Mouse (Mus musculus) G1E (cell line): ENCODE measurements around the gene Nat8. TPM values are rescaled to one million over a fixed set of nuclear protein-coding genes. Genes with fewer than 3 reads are reported as not detected.
"Not testable (repeated sequence)": the region's sequence is repeated elsewhere in the genome, so short reads cannot be mapped to it uniquely, and the experiment has no call there.

Experiments
- ATAC-seq: 2 replicates; pipeline ENCODE4 v1.8.0; 2016; ENCODE audit warnings: mild to moderate bottlenecking; ENCODE audit not compliant: insufficient number of reproducible peaks, poor library complexity, low FRiP score, severe bottlenecking; ENCODE audit errors: extremely low read depth
- DNase-seq: peaks from one replicate; pipeline ENCODE4 v3.0.0; 2012; ENCODE audit warnings: low spot score
- H3K27me3 ChIP-seq: 2 replicates; pipeline ENCODE4 v1.6.1; 2012; ENCODE audit warnings: mild to moderate bottlenecking, low read length, inconsistent platforms; ENCODE audit not compliant: insufficient read depth
- H3K36me3 ChIP-seq: replicated peaks from 2 replicates; pipeline ENCODE3; 2012; ENCODE audit warnings: mild to moderate bottlenecking, inconsistent platforms
- H3K4me1 ChIP-seq: 2 replicates; pipeline ENCODE4 v1.6.1; 2012; ENCODE audit warnings: low read depth, low read length, inconsistent platforms, mixed read lengths; ENCODE audit not compliant: insufficient read depth
- H3K4me3 ChIP-seq: 2 replicates; pipeline ENCODE4 v1.5.1; 2012; ENCODE audit warnings: low read depth, mild to moderate bottlenecking, inconsistent platforms, low read length, moderate library complexity, mixed read lengths
- H3K9me3 ChIP-seq: replicated peaks from 2 replicates; pipeline ENCODE4 v1.6.1; 2012; ENCODE audit warnings: inconsistent platforms
- CTCF ChIP-seq: IDR thresholded peaks from 2 replicates; pipeline ENCODE4 v1.5.1; 2012; ENCODE audit warnings: low read depth, low read length, inconsistent platforms, mixed read lengths
- GATA1 ChIP-seq: IDR thresholded peaks from 2 replicates; pipeline ENCODE4 v1.6.1; 2012; ENCODE audit warnings: borderline replicate concordance, low read length, inconsistent platforms, mixed read lengths
- GATA2 ChIP-seq: IDR thresholded peaks from 2 replicates; pipeline ENCODE4 v1.6.1; 2012; ENCODE audit warnings: low read depth, low read length, inconsistent platforms, borderline replicate concordance
- POLR2AphosphoS5 ChIP-seq: IDR thresholded peaks from 2 replicates; pipeline ENCODE4 v1.6.1; 2012; ENCODE audit warnings: low read depth, low read length, inconsistent platforms; ENCODE audit not compliant: insufficient replicate concordance
- TAL1 ChIP-seq: conservative IDR thresholded peaks from 2 replicates; pipeline ENCODE4 v1.6.1; 2012; ENCODE audit warnings: low read depth, low read length, inconsistent platforms, mixed read lengths
- polyA plus RNA-seq: library from polyadenylated mRNA; stranded (reverse); fragments of >175 nt; gene quantifications from 2 replicates; pipeline ENCODE4 v1.2.3, GENCODE M21; 2012
- total RNA-seq, 2 experiments: library from RNA; stranded (forward) in 1 of 2; stranded (reverse) in 1 of 2; fragments of 200-1000 nt in 1 of 2; fragments of >200 nt in 1 of 2; fragmentation: Nextera tagmentation in 1 of 2; gene quantifications; 2 replicates each; pipeline ENCODE4 v1.2.3; 2014 to 2017

The Nat8 gene
- total and polyA plus RNA-seq, 3 experiments: not detected

DNA sequence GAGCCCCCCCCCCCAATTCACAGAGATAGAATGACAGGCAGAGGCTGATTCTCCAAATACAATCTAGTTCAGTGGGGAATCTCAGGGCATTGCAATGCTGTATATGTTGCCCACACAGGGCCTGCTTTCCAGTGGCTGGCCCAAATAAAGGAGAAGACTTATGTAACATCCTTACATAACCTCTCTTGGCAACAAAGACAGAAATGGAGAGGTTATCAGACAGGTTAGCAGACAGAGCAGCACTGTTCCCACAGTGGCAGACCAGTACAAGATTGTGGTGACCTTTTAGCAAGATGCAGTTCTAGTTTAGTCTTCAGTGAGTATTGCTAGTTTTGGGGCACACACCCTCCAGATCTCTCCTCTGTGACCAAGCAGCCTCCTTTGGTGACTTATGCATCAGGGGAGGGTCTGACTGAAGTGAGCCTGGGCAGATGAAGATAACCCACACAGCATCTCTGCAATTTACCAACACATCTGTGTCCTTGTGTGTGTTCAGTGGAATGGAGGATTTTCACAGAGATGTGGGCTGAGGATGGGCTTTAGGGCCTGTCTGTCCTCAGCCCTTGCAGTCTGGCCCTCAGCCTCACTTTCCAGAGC, 2.7 kb upstream of the Nat8 start:
- not testable (repeated sequence) for H3K27me3 ChIP-seq, ATAC-seq

DNA sequence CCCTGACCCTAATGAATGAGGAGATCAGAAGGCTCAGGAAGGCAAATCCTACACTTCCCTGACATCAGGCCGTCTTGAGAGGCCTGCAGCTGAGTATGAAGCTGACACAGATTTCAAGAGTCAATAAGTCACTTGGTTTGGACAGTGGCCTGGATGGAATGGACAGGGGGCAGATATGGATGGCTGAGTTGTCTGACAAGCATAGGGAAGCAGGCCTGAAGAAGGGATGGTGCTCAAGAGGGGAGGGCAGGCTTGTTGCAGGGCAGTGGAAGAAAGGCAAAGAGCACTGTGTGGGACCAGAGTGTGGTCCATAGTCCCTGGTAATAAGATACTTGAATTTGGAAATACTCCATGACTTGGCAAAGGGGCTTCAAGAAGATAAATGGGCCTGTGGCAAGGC, 2.4 kb downstream of the Nat8 start:
- DNase-seq: no peak
- Histone ChIP-seq H3K4me3 (no peak overlapping the region), H3K36me3 (no peaks in the 10 kb centered on the region), H3K4me1 (no peaks in the 10 kb centered on the region), H3K27me3 (no peaks in the 10 kb centered on the region), H3K9me3 (no peaks in the 10 kb centered on the region)
- TF ChIP-seq POLR2AphosphoS5 (no peak), TAL1 (no peak), GATA1 (no peak), GATA2 (no peak), CTCF (no peak)
- no peak for ATAC-seq

More for the DNA sequence above, 2.7 kb upstream of the Nat8 start:
- not testable (repeated sequence) for DNase-seq, H3K36me3 ChIP-seq, H3K4me3 ChIP-seq, H3K4me1 ChIP-seq, H3K9me3 ChIP-seq

GRCm38 (mm10) chr6:85825886-85826285, 6.0 kb downstream of the Nat8 start:
- Histone ChIP-seq H3K4me3 (no peak overlapping the region), H3K36me3 (no peaks in the 10 kb centered on the region), H3K4me1 (no peaks in the 10 kb centered on the region), H3K9me3 (no peaks in the 10 kb centered on the region), H3K27me3 (peaks cover 3% of the 10 kb centered on the region; the same call in 1 of the 2 replicates)
- TF ChIP-seq POLR2AphosphoS5 (no peak), CTCF (no peak), GATA2 (no peak), TAL1 (no peak), GATA1 (no peak)
- DNase-seq (no peak), ATAC-seq (no peak)

DNA sequence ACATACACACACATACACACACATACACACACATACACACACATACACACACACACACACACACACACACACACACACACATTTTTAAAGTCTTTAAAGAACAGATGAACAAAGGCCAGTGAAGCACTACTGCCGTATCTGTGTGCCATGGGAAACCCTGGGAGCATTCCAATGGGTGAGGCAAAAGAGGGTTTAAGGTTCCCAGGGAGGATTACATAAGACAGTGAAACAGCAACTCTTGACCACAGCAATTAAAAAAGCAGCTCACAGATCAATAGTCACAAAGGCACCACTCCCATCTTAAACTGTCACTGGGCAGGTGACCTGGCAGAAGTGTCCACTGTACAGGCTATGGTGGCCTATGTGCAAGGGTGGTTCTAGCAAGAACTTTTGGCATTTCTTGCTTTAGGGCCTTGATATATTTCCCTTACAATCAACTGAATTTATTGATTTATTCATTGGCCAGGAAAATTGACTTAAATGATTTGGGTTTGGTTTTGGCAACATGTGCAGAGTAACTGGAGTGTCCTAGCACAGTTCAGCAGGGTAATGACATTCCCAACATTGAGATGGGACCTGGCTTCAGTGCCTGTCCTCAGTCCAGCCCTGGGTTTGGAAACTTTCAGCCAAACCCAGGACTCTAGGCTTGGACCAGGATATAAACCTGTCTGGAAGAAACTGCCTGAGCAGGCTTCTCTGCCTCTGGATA, 8.3 kb downstream of the Nat8 start:
- DNase-seq (no peak), ATAC-seq (no peak)
- H3K9me3 ChIP-seq: no peaks in the 10 kb centered on the region
- H3K36me3 ChIP-seq: no peaks in the 10 kb centered on the region
- H3K27me3 ChIP-seq: peaks cover 3% of the 10 kb centered on the region; the same call in 1 of the 2 replicates
- TF ChIP-seq GATA2: no peak
- TF ChIP-seq CTCF: no peak
- no peak for TF ChIP-seq GATA1
- no peak for TF ChIP-seq POLR2AphosphoS5
- TF ChIP-seq TAL1: no peak
- H3K4me1 ChIP-seq: no peaks in the 10 kb centered on the region
- H3K4me3 ChIP-seq: no peak overlapping the region

GRCm38 (mm10) chr6:85822286-85822685, 9.6 kb downstream of the Nat8 start:
- DNase-seq (no peak), ATAC-seq (no peak)
- Histone ChIP-seq H3K4me1 (no peaks in the 10 kb centered on the region), H3K36me3 (no peaks in the 10 kb centered on the region), H3K4me3 (no peak overlapping the region), H3K27me3 (peaks cover 3% of the 10 kb centered on the region; the same call in 1 of the 2 replicates), H3K9me3 (no peaks in the 10 kb centered on the region)
- TF ChIP-seq GATA2: no peak
- TF ChIP-seq TAL1: no peak
- no peak for TF ChIP-seq CTCF
- no peak for TF ChIP-seq GATA1
- TF ChIP-seq POLR2AphosphoS5: no peak

GRCm38 (mm10) chr6:85820837-85821236, 11.0 kb downstream of the Nat8 start, which contains the start of the genes Nat8f6 and Nat8f5:
Gene Nat8f6, minus strand, starts transcription at chr6:85820954.
Gene Nat8f5, minus strand, starts transcription at chr6:85820972.
- DNase-seq (no peak), ATAC-seq (no peak)
- H3K27me3 ChIP-seq: peaks cover 3% of the 10 kb centered on the region; the same call in 1 of the 2 replicates
- H3K4me3 ChIP-seq: no peak within 1 kb of the TSS
- H3K36me3 ChIP-seq: no peaks in the 10 kb centered on the region
- TF ChIP-seq GATA1 (no peak), CTCF (no peak)
- H3K9me3 ChIP-seq: no peaks in the 10 kb centered on the region
- H3K4me1 ChIP-seq: no peaks in the 10 kb centered on the region

DNA sequence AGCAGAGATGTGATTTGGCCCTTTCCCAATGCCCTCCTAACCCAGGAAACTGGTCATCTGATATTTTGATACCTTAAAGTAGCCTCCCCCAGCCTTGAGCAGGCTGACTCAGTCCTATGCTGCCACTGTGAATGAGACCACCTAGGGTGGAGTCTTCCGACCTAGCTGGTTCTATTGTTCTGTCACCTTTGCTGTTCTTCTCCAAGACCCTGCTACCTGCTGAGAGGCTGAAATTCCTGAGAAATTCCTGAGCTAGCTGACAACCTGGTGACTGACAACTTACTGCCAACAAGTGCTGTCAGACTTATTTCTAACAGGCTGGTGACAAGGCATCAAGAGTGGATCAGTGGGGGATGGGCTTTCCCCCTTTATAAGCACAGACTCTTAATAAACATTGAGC, 13.5 kb downstream of the Nat8 start:
- TF ChIP-seq POLR2AphosphoS5: no peak
- no peak for TF ChIP-seq CTCF
- TF ChIP-seq GATA2: no peak
- no peak for TF ChIP-seq GATA1
- TF ChIP-seq TAL1: no peak
- Histone ChIP-seq H3K9me3 (no peaks in the 10 kb centered on the region), H3K4me3 (no peak overlapping the region), H3K36me3 (no peaks in the 10 kb centered on the region), H3K4me1 (no peaks in the 10 kb centered on the region), H3K27me3 (no peaks in the 10 kb centered on the region)
- DNase-seq (no peak), ATAC-seq (no peak)
